Mouse (Mus musculus): ENCODE measurements around the gene Svbp. TPM values are rescaled to one million over a fixed set of nuclear protein-coding genes. Genes with fewer than 3 reads are reported as not detected.
A peak's percentile ranks its signal among the peaks of the same experiment; 100 is the strongest.

Svbp gene
- total RNA-seq (2021), result 10 to 100 TPM; 17.6 to 20.7 TPM

DNA sequence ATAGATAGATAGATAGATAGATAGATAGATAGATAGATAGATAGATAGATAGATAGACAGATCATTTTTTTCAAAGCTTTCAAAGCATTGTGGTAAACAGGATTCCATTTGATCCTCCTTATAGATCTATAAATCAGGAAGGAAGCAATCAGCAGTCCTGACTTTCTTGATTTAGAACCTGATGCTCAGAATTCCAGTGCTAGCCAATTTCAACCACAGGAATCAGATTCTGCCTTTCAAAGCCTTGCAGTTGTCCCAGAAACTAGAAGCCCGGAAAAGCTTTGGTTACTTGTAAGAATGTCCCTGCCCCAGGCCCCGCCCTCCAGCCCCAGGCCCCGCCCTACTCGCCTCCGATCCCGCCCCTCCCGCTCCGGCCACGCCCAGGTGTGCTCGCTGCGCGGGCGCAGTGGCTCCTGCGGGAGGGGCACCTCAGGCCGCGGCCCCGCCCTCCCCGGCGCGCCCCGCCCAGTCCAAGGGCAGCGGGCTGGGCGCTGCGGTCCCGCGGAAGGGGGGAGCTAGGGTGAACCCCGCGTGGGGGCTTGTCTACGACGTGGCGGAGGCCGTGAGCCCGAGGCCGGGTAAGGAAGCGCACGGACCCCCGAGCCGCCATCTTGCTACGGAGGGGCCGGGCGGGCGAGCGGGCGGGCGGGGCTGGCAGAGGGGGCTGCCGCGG, at the start of gene Svbp:
TSS of gene Svbp (plus strand) at position 398 of the 673 bp plus-strand sequence.
- intact Hi-C loops (cut with DNase I), result no loop called here
- peak; percentile 84 for DNase-seq (ENCODE audit: low spot score in 2 of 2)

DNA sequence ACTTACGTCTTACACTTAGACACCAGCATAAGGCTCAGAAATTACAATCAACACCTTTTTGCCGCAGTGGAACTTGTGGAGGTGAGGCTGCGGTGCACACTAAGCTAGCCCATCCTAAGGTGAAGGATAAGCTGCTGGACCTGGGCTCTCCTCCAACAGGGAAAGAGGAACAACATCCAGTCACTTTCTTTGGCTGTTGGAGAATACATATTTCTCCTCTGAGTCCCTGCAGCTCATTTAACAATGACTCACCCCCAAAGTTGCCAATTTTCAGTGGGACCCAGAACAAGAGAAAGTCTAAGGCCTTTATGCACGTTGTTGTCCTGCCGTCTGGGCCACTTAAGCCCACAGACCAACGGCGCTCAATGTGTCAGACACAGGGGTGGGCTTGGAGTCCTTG, 48.3 kb upstream of the Svbp start:
- no peak for DNase-seq (ENCODE audit: low spot score in 2 of 2)
- intact Hi-C loops (cut with DNase I), result no loop called here

DNA sequence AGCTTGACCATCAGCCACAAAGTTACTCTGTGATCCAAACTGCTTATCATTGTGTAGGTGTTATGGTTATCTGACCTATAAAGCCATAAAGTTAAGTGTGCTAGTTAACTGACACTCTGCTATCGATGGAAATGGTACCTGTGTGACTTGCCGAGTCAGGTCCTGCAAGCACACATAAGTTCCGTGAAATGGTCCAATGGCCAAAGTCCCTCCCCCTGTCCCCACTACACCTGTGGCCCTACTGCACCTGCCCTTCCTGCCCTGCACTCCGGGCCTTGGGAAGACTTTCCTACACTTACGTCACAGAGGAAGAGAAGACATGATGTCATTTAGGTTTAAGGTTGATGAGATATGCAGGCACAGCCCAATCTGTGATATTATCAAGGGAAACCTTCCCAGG, 47.8 kb upstream of the Svbp start:
- intact Hi-C loops (cut with DNase I), result no loop called here
- no peak for DNase-seq (ENCODE audit: low spot score in 2 of 2)

DNA sequence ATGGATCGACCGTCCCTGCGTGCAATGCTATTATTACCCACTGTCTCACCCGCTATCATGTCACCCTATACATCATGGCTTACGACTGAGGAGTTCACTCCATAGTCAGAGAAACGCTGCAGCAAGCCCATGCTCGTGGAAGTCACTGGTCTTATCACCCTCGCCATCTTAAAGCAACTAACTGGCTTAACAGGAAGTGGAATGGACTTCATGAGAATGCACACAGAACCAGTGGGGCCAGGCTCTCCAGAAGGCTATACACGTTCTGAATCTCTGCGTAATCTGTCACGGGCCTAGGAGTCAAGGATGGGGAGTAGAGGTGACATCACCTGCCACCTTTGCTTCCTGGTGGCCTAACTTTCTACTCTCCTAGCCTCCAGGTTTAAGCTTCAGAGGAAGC, 46.4 kb upstream of the Svbp start:
- intact Hi-C loops (cut with DNase I), result no loop called here
- DNase-seq (ENCODE audit: low spot score in 2 of 2), result no peak

DNA sequence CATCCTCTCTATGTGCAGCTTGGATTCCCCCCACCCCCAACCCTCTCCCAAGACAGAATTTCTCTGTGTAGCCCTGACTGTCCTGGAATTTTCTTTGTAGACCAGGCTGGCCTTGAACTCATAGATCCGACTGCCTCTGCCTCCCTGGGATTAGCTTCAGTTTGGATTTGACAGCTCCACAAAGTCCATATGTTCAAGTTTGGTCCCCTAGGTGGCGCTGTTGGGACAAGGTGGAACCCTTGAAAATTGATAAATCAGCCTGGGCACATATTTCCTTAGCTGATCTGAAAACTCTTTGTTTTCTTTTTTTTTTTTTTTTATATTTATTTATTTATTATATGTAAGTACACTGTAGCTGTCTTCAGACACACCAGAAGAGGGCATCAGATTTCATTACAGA, 37.9 kb upstream of the Svbp start:
- peak in 1 of 2 experiments; percentile 38 for DNase-seq (ENCODE audit: low spot score in 2 of 2)
- intact Hi-C loops (cut with DNase I), result no loop called here

DNA sequence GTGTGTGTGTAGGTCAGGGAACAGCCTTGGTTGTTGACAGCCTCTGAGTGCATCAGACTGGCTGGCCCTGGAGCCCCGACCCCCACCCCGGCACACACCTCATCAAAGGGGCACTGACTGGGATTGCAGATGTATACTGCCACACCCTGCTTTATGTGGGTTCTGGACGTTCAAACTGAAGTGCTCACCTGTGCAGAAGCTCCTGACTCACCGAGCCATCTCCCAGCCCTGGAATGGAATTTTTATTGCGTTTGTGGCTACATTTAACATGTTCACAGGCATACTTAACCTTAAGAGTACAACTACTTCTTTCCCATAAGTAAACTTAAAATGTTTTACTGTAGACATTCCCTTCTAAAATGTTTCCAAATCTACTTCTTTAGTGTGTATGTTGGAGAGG, 37.2 kb upstream of the Svbp start:
- no peak for DNase-seq (ENCODE audit: low spot score in 2 of 2)
- intact Hi-C loops (cut with DNase I), result no loop called here

DNA sequence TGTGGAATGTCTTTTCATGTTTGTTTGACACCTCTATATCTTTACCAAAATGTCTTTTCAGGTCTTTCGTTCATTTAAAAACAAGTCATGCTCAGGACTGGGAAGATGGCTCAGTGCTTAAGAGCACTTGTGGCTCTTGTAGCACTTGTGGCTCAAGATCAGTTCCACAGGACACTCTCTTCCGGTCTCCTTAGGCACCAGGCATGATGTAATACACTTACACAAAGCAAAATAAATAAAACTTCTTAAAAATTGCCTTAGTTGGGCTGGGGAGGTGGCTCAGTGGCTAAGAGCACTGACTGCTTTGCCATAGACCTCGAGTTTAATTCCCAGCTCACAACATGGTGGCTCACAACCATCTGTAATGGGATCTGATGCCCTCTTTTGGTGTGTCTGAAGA, 33.7 kb upstream of the Svbp start:
- intact Hi-C loops (cut with DNase I), result no loop called here
- no peak for DNase-seq (ENCODE audit: low spot score in 2 of 2)

DNA sequence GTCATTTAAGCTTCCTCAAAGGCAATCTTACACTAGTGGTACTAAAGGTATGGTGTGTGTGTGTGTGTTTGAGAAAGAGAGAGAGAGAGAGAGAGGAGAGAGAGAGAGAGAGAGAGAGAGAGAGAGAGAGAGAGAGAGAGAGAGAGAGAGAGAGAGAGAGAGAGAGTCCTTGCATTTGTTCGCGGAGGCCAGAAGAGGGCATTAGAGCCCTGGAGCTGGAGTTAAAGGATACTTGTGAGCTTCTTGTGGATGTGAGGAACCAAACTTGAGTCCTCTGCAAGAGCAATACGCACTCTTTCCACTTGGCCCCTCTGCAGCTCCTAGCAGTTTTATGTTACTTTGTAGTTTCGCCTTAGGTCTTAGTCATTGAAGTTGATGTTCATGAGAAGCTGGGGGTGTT, 32.1 kb upstream of the Svbp start:
- intact Hi-C loops (cut with DNase I), result no loop called here
- DNase-seq (ENCODE audit: low spot score in 2 of 2), result no peak

DNA sequence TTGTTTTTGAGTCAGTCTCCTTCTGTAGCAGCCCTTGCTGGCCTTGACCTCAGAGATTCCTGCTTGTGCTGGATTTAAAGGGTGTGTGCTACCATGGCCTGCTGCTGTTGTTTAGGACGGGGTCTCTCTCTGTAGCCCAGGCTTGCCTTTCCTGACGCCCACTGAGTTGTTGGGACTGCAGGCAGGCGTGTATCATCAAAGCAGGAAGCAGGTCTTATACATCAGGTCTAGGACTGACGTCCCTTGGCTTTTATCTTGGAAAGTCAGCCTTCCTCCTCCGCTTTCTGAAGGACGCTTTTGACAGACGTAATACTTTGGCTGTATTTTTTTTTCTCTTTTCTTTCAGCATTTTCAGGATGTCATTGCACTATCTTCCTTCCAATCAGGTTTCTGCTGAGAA, 29.2 kb upstream of the Svbp start:
- intact Hi-C loops (cut with DNase I), result loop anchor here (5.0 kb wide), 1 partner anchor 36 kb away; no protein-coding TSS in a partner anchor
- DNase-seq (ENCODE audit: low spot score in 2 of 2), result no peak

DNA sequence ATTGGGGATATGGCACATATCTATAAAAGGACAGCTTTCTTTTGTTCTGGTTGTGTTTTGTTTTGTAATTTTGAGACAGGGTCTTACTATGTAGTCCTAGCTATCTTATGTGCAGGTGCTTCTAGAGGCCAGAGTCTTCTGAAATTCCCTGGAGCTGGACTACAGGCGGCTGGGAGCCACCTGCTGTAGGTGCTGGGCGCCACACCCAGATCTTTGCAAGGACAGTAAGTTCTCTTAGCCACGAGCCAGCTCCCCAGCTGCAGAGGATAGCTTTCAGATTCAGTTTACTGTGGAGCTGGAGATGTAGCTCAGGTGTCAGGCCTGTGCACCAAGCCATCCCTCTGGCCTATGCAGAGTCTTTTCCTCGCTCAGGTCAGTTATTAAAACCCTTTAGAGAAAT, 28.0 kb upstream of the Svbp start:
- DNase-seq (ENCODE audit: low spot score in 2 of 2), result no peak
- intact Hi-C loops (cut with DNase I), result loop anchor here (1.0 to 5.0 kb wide), 2 partner anchors 35 to 162 kb away; no protein-coding TSS in a partner anchor

DNA sequence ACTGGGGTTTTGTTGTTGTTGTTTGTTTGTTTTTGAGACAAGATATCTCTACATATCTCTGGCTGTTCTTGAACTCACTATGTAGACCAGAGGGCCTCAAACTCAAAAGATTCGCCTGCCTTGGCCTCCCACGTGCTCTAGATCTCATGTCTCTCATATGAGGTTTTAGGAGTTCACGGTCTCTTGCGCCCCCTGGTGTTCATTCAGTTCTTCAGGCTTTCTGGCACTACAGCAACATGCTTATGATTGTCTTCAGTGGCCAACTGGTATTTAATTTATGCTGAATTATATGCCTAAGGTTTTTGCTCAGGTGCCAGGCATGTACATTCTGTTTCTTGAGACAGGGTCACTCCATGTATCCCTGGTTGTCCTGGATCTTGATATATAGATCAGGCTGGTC, 27.4 kb upstream of the Svbp start:
- intact Hi-C loops (cut with DNase I), result loop anchor here (1.0 to 5.0 kb wide), 2 partner anchors 35 to 162 kb away; no protein-coding TSS in a partner anchor
- DNase-seq (ENCODE audit: low spot score in 2 of 2), result peak; percentile 84 to 89

DNA sequence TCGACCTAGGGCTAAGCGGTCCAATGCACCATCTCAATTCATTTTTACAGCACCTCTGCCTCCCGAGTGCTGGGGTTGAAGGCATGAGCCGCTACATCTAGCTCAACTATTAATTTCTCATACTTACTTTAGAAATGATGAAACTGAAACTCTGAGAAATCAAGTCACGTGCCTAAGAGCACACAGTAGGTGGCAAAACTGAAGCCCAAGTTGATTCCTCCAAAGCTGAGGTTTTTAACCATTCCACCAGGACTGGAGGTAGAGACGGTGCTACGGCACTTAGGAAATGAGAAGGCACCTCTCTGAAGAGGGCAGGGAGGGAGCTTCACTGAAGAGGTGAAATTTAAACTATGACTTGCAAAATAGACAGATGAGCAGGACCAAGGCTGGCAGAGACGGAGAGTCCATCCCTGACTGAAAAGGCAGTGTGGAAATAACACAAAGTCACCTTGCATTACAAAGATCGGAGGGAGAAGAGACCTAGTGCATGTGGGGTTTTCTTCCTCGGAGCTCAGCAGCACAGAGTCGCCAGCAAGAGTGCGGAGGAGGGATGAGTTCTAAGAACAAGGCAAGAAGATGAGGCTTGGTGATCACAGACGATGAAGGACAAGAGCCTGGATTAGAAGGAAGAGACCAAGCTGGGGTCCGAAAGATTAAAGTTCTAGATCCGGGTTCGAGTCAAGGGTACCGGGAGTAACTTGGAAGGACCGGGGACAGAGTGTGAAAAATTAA, 22.0 kb upstream of the Svbp start:
- DNase-seq (ENCODE audit: low spot score in 2 of 2), result peak in 1 of 2 experiments; percentile 55
- intact Hi-C loops (cut with DNase I), result no loop called here

DNA sequence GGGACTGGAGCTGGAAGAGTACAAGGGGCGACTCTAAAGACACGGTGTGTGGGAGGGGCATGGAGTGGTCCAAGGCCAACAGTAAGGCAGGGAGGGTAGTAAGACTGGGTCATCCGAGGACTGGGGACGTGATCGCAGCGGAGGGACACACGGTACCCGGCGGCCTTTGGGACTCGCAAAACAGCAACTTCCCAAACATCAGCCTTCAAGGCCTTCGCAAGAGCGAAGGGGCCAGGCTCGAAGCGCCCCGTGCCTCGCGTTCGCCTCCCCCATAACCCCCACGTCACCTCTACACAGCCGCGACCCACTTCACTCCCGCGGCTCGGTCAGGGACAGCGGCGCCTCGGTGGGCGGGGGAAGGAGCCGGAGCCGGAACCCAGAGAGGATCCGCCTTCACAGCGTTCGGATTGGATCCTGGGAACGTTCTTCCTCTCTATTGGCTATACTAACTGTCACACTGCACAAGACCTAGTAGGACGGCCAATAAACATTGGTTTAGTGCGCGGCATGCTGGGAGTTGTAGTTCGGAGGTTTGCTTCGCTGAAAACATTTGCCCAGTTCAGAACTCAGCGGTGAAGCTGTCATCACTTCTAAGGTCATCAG, 21.2 kb upstream of the Svbp start, which contains the start of gene Zfp691:
TSS of gene Zfp691 (minus strand) at position 345 of the 603 bp plus-strand sequence.
- peak; percentile 96 to 99 for DNase-seq (ENCODE audit: low spot score in 2 of 2)
- intact Hi-C loops (cut with DNase I), result no loop called here

DNA sequence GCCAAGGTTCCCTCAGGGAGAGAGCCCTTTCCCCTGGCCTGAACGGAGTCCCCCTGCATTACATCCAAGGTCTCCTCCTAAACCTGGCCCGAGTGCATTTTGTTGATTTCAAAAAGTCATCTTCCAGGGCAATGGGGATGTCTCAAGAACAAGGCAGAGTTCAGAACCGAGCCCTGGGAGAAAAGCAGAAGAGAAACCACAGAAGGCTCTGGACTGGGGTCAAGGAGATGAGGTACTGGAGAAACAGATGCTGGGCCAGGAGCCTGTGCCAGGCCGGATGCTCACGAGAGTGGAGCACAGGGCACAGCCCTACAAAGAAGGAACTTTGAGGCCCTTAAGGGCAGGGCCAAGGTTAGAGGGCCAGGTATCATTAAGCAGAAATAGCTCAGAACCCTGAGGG, 17.4 kb upstream of the Svbp start:
- DNase-seq (ENCODE audit: low spot score in 2 of 2), result no peak
- intact Hi-C loops (cut with DNase I), result no loop called here

DNA sequence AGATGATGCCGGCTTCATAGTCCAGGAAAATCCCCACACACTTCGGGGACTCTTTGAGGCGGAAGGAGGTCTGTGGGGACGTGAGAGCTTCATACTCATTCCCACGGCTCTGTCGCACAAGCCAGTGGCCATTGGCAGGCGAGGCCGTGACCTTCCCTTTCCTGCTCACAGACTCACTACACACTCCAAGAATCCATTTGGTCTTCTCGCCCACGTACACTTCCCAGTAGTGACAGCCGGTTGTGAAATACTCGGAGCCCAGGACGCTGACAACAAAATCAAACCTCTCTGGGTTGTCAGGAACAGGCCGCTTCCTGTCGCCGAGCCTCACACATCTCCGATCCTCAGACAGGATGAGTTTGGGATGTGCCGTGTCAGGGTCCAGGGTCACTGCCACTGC, 16.8 kb upstream of the Svbp start:
- no peak for DNase-seq (ENCODE audit: low spot score in 2 of 2)
- intact Hi-C loops (cut with DNase I), result no loop called here

DNA sequence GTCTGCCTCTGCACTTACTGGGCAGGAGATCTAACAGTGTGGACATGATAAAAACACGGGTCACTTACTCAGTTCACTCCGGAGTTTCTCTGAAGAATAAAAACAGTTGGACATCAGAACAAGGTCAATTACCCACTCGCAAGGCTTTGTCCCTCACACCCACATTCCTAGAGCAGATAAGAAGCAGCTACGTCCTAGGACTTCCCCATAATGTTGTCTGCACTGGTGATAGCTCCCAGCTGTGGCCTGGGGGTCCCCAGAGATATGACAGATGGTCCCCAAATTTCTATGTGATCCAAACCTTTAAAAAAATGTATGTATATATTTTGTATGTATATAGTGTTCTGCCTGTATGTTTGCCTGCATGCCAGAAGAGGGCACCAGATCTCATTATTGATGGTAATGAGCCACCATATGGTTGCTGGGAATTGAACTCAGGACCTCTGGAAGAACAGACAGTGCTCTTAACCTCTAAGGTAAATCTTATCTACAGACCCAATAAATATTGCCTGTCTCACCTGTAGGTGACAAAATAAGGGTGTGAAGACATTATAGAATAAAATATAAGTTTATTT, 14.9 kb upstream of the Svbp start:
- no peak for DNase-seq (ENCODE audit: low spot score in 2 of 2)
- intact Hi-C loops (cut with DNase I), result loop anchor here (10.0 kb wide), 1 partner anchor 535 kb away; no protein-coding TSS in a partner anchor

DNA sequence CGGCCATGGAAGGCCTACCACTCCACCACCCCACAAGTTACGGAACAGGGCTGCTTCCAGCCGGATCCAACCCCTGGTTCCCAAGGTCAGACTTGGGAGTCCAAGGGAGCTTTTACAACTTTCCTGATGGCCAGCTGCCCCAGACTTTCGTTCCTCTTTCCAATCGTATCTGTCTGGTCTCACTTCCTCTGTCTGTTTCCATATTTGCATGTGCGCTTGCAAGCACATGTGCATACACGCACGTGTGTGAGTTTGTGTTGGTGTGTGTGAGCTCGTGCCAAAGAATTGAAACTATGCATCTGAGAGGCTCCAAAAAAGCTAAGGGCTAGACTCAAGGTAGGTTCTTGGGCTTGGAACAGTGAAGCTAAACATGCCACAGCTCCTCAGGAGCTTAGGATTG, 13.7 kb upstream of the Svbp start:
- peak in 1 of 2 experiments; percentile 25 for DNase-seq (ENCODE audit: low spot score in 2 of 2)
- intact Hi-C loops (cut with DNase I), result loop anchor here (10.0 kb wide), 1 partner anchor 537 kb away; no protein-coding TSS in a partner anchor

DNA sequence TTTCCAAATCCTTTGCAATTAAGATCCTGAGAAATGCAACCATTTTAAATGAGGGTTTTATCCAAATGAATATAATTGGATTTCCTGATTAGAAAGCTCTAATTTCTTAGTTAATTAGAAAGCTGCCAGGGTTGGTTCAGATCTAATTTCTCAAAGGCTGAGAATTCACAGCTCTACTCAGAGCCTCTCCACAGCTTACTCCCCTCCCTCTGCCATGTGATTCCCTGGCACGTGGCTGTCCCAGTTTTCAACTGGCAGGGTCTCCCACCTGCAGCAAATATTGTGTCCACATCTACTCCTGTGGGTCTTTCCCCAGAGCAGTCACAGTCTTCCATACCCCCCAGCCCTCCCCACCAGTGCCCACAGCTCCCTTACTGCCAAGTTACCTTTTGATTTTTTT, 11.6 kb upstream of the Svbp start:
- DNase-seq (ENCODE audit: low spot score in 2 of 2), result no peak
- intact Hi-C loops (cut with DNase I), result loop anchor here (10.0 kb wide), 1 partner anchor 539 kb away; no protein-coding TSS in a partner anchor

DNA sequence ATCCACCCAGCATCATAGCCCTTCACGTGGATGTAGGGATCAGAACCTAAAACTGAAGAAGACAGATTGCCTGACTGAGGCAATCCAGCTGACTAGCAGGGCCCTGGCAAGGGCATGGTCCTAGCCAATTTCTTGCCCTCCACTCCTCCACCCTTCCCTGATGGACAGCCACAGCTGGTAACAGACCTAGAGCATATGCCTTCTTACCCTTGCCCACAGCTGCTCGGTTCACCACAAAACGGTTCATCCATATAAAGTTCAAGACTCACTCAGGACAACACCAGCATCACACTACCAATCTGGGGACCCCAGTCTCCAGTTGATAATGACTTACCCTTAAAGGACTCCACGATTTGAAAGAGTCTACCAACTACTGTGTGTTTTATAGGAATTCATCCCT, 9.3 kb upstream of the Svbp start:
- DNase-seq (ENCODE audit: low spot score in 2 of 2), result no peak
- intact Hi-C loops (cut with DNase I), result loop anchor here (10.0 kb wide), 1 partner anchor 541 kb away; no protein-coding TSS in a partner anchor

Measured in left cerebral cortex, postnatal 25 days (tissue).